ENCODE assay signal across 9 mouse cellular contexts in the genomic region with DNA sequence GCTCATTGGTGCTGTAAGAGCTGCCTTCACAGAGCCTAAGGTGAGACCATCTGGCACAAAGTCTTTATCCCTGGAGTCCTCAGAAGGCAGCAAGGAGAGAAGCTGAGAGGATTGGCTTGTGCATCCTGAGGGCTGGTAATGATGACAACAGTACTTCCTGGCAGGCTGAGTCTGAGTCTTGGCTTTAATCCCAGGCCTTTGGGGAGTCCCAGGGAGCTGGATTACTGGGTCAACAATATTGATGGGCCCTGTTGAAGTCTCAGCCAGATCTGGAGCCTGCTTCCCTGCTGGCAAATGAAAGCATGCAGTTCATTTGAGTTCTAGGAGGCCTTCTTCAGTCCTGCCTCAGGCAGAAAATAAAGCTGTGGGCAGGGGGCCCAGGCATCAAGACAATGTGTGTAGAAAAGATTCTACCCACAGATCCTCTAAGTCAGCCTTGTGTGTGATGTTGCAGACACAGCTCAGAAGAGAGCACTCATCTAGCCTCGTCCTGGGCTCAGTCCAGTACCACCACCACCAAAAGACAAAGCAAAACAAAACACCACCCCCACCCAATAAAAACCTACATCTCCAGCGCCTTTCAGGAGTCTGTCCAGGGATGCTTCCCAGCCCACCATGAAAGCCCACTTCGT.
A peak's percentile ranks its signal among the peaks of the same experiment; 100 is the strongest.
DNase-seq lines count a peak whose midpoint lies in the region; ATAC-seq lines count a peak whose summit lies in the region.
"Had no signal": no experiment of that assay in that cellular context is flagged by ENCODE, and none has a peak within 500 bp of the region (broad histone marks: within the 10 kb centered on the region; RNA-seq: fewer than 3 reads in every experiment).

No protein-coding gene starts in this region.

- no peak overlapping the region for H3K4me2 ChIP-seq in midbrain, embryonic 14.5 days (ENCODE audit: low read length)
- no peak overlapping the region for H3K4me2 ChIP-seq in midbrain, embryonic 13.5 days (replicated peaks)

- no peaks in the 10 kb centered on the region for H3K4me1 ChIP-seq in midbrain, embryonic 14.5 days (ENCODE audit: control insufficient read depth, insufficient read depth, low read length)
- H3K4me1 ChIP-seq in midbrain, embryonic 13.5 days (replicated peaks), result no peaks in the 10 kb centered on the region

- intact Hi-C loops in gastrocnemius, postnatal 36 days (cut with DNase I), result no loop called here

- 81% methylated on average over 3 of the region's 3 CpGs for WGBS in midbrain, embryonic 14.5 days
- 73% methylated on average over 3 of the region's 3 CpGs for WGBS in midbrain, embryonic 13.5 days

- no peak overlapping the region for H3K9ac ChIP-seq in midbrain, embryonic 14.5 days (replicated peaks; ENCODE audit: low read length)
- no peak overlapping the region for H3K9ac ChIP-seq in midbrain, embryonic 13.5 days (replicated peaks)

- DNase-seq in cerebellum, adult 11 months, result no peak
- DNase-seq in midbrain, embryonic 14.5 days, result peak; percentile 8
- DNase-seq in gastrocnemius, postnatal 36 days, result peak; percentile 29 to 40
- DNase-seq in lung, postnatal 10 days, result peak; percentile 76
- DNase-seq in yolk sac, embryonic 10.5 days (ENCODE audit: low spot score), result no peak

- H3K9me3 ChIP-seq in midbrain, embryonic 14.5 days (ENCODE audit: control insufficient read depth, low read length), result no peaks in the 10 kb centered on the region
- no peaks in the 10 kb centered on the region for H3K9me3 ChIP-seq in midbrain, embryonic 13.5 days

- H3K36me3 ChIP-seq in midbrain, embryonic 14.5 days (ENCODE audit: control insufficient read depth, insufficient read depth, low read length), result no peaks in the 10 kb centered on the region
- H3K36me3 ChIP-seq in midbrain, embryonic 13.5 days, result no peaks in the 10 kb centered on the region

- H3K4me3 ChIP-seq in midbrain, embryonic 14.5 days (replicated peaks; ENCODE audit: low read depth, low read length), result no peak overlapping the region
- H3K4me3 ChIP-seq in midbrain, embryonic 13.5 days (replicated peaks), result no peak overlapping the region
- H3K4me3 ChIP-seq: myocyte had no signal

- ATAC-seq in cerebellum, adult (ENCODE audit: insufficient number of reproducible peaks, low FRiP score, low TSS enrichment), result peak; percentile 39
- ATAC-seq in midbrain, embryonic 14.5 days (ENCODE audit: low FRiP score, low TSS enrichment), result no peak
- ATAC-seq in midbrain, embryonic 13.5 days, result no peak
- no peak for ATAC-seq in erythroid progenitor cell, adult 5-6 weeks (replicated peaks; ENCODE audit: low FRiP score, poor library complexity, severe bottlenecking)

- H3K27ac ChIP-seq in midbrain, embryonic 14.5 days (replicated peaks; ENCODE audit: low read depth, low read length), result no peak overlapping the region
- no peak overlapping the region for H3K27ac ChIP-seq in midbrain, embryonic 13.5 days

- H3K27me3 ChIP-seq in midbrain, embryonic 14.5 days (ENCODE audit: control insufficient read depth, insufficient read depth, low read length), result no peaks in the 10 kb centered on the region
- no peaks in the 10 kb centered on the region for H3K27me3 ChIP-seq in midbrain, embryonic 13.5 days

Comparison
In these comparisons a context has a peak if more than half of its experiments do, and no peak if none do; other contexts are left out.
1. DNase-seq: peak in midbrain, embryonic 14.5 days (single experiment), gastrocnemius, postnatal 36 days (2 of 2) and lung, postnatal 10 days (single experiment); none in cerebellum, adult 11 months (single experiment) and yolk sac, embryonic 10.5 days (single experiment).